Mouse (Mus musculus) embryonic facial prominence, embryonic 14.5 days (tissue): ENCODE measurements around the gene Iqck. TPM values are rescaled to one million over a fixed set of nuclear protein-coding genes. Genes with fewer than 3 reads are reported as not detected.

Source experiments
- ATAC-seq: fragments of 200-750 bp; cut with Nextera tagmentation; 2 replicates; pipeline ENCODE4 v1.8.0; 2017; ENCODE audit warnings: low read depth, moderate number of reproducible peaks, moderate TSS enrichment
- DNase-seq: peaks from one replicate; pipeline ENCODE4 v3.0.0-alpha.2; 2015; ENCODE audit warnings: low spot score
- H3K27ac ChIP-seq: fragments of 300-500 bp; sonication (generic); replicated peaks from 2 replicates; pipeline ENCODE4 v1.5.1; 2014; ENCODE audit warnings: low read depth, mild to moderate bottlenecking, low read length, moderate library complexity
- H3K27me3 ChIP-seq: fragments of 300-500 bp; sonication (generic); replicated peaks from 2 replicates; pipeline ENCODE4 v1.6.1; 2014; ENCODE audit warnings: low read length; ENCODE audit not compliant: control insufficient read depth, insufficient read depth
- H3K36me3 ChIP-seq: fragments of 300-500 bp; sonication (generic); 2 replicates; pipeline ENCODE4 v1.6.1; 2014; ENCODE audit warnings: low read length, mixed read lengths; ENCODE audit not compliant: control insufficient read depth, insufficient read depth
- H3K4me1 ChIP-seq: fragments of 300-500 bp; sonication (generic); 2 replicates; pipeline ENCODE4 v1.6.1; 2014; ENCODE audit warnings: antibody characterized with exemption, low read length; ENCODE audit not compliant: control insufficient read depth, insufficient read depth
- H3K4me2 ChIP-seq: fragments of 300-500 bp; sonication (generic); 2 replicates; pipeline ENCODE4 v1.6.1; 2014; ENCODE audit warnings: low read depth, mild to moderate bottlenecking, low read length, moderate library complexity, mixed read lengths
- H3K4me3 ChIP-seq: fragments of 300-500 bp; sonication (generic); 2 replicates; pipeline ENCODE4 v1.5.1; 2014; ENCODE audit warnings: low read depth, mild to moderate bottlenecking, low read length
- H3K9ac ChIP-seq: fragments of 300-500 bp; sonication (generic); 2 replicates; pipeline ENCODE4 v1.6.1; 2014; ENCODE audit warnings: low read depth, mild to moderate bottlenecking, low read length, moderate library complexity, mixed read lengths
- H3K9me3 ChIP-seq: fragments of 300-500 bp; sonication (generic); 2 replicates; pipeline ENCODE4 v1.6.1; 2016; ENCODE audit warnings: low read length; ENCODE audit not compliant: control insufficient read depth
- WGBS: fragments of 180-500 bp; shearing (Covaris S2); extraction: QIAGEN DNeasy Blood & Tissue Kit; methylation state at CpG from one replicate; pipeline ENCODE4 v1.1.7; 2014; 5-methylcytosine and 5-hydroxymethylcytosine counted together
- polyA plus RNA-seq: library from polyadenylated mRNA; unstranded; fragments of >200 nt; fragmentation: Nextera tagmentation; extraction: Ambion mirVana; gene quantifications from 2 replicates; pipeline ENCODE4 v1.2.1, GENCODE M21; 2014

The Iqck gene
- polyA plus RNA-seq, 1 experiment from 2014 or later: 4.5 TPM

DNA sequence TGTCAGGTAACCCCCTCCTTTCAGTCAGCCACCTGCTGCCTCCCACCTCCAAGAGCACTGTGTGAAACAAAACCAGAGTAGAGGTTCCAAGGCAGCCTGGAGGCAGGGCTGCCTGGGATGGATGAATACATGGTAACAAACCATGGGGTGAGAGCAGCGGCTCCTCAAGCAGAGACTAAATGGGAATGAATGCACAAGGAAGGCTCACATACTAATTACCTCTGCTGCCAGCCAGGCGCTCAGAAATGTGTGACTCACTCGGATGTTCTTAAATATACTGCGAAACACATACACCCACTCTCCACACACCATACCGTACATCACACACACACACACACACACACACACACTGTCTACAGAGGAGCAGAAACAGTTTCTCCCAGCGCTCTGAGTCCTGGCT, 134.7 kb downstream of the Iqck start:
- 82% methylated on average over 6 of the region's 6 CpGs for WGBS
- no peak for ATAC-seq
- H3K4me1 ChIP-seq: peaks cover 17% of the 10 kb centered on the region
- H3K4me3 ChIP-seq: no peak overlapping the region
- no peak overlapping the region for H3K4me2 ChIP-seq
- H3K27me3 ChIP-seq: no peaks in the 10 kb centered on the region
- H3K9ac ChIP-seq: no peak overlapping the region
- no peaks in the 10 kb centered on the region for H3K36me3 ChIP-seq
- DNase-seq: peak; percentile 24
- no peaks in the 10 kb centered on the region for H3K9me3 ChIP-seq
- H3K27ac ChIP-seq: no peak overlapping the region

DNA sequence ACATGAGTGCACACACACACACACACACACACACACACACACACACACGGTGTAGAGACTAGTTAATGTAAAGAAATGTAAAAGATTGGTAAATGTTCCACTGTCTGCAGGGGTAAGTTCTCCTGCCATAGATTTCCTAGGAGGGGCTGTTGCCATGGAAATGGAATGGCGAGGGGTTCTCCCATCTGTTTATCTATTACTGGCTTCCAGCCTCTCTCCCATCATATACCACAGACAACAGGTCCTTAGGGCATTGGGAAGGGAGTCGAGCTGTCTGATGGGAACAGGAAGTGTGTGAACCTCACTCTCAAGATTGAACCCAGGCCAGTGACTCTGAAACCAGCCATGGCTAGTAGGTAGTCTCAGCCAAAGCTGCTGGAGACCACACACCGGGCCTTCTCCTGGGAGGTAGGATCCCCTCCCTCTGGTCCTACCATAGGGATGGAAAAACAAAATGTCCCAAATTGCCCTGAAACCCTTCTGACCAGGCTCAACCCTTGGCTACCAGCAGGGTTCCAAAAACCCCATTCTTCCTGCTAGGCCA, 135.9 kb downstream of the Iqck start:
- no peak overlapping the region for H3K27ac ChIP-seq
- H3K27me3 ChIP-seq: no peaks in the 10 kb centered on the region
- 41% methylated on average over 4 of the region's 4 CpGs for WGBS
- DNase-seq: no peak
- no peaks in the 10 kb centered on the region for H3K9me3 ChIP-seq
- H3K36me3 ChIP-seq: no peaks in the 10 kb centered on the region
- no peak overlapping the region for H3K9ac ChIP-seq
- H3K4me2 ChIP-seq: no peak overlapping the region
- peaks cover 25% of the 10 kb centered on the region for H3K4me1 ChIP-seq
- no peak for ATAC-seq
- H3K4me3 ChIP-seq: no peak overlapping the region

DNA sequence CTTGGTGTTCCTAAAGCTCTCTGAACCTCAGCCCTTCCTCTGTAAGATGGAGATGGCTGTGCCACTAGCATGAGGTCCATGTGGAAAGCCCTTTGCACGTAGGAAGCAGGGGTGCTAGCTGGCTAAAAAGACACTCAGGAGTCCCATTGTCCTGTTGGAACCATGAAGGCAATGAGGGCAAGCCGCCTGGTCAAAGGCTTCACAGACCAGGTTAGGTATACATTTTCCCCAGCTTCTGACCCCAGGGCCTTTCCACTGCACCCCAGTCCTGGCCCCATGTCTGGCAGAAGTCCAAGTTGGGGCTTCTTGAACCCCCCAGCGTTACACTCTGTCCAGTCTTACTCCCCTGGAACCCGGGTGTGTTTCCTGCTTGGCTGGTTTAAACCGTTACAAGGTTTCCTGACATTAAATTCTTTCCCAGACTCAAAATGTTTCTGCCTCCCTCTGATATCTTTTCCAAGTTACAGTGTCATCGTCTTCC, 136.6 kb downstream of the Iqck start:
- WGBS: 35% methylated on average over 6 of the region's 6 CpGs
- Histone ChIP-seq H3K27ac (0 out of 2 replicates have a peak overlapping the region, but pooled peaks have one; percentile 41), H3K27me3 (no peaks in the 10 kb centered on the region), H3K9ac (no peak overlapping the region), H3K9me3 (no peaks in the 10 kb centered on the region), H3K4me1 (peaks cover 25% of the 10 kb centered on the region), H3K4me3 (no peak overlapping the region; the same call in 1 of the 2 replicates), H3K4me2 (peak overlapping the region; percentile 93), H3K36me3 (no peaks in the 10 kb centered on the region)
- ATAC-seq (no peak), DNase-seq (no peak)

DNA sequence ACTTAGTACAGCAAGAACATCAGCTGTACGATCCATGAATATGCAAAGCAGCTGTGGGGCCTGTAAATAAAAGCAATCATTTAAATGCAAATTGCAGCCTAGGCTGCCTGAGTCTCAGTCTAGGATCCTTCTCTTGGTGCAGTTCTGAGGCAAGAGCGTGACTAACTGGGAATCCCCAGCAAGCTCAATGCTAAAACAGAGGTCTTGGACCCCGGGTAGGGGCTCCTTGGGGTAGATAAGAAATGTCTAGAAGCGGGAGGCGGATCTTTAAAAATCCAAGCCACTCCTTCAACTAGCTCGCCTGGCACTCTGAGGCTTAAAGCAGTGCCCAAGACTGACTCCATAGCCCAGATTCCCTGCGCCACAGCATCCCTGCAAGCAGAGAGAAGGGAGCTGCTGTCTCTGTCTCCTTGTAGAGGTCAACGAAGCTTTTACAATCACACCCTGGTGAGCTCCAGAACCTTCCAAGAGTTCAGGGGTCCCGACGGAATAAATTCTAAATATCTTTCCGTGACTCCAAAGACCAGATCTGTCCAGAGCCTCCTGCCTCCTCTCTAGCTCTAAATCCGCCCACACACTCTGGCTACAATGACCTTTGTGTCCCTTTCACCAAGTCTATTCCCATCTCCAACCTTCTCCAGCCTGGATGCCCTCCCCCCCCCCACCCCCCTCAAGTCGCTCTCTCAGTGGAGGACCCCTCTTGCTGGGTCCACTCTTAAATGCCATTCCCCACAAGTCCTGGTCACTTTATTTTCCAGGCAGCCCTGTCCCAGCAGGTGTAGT, 137.3 kb downstream of the Iqck start:
- peak overlapping the region; percentile 80; the same call in 1 of the 2 replicates for H3K9ac ChIP-seq
- H3K27me3 ChIP-seq: no peaks in the 10 kb centered on the region
- H3K4me3 ChIP-seq: peak overlapping the region; percentile 74
- 0 out of 2 replicates have a peak overlapping the region, but pooled peaks have one; percentile 41 for H3K27ac ChIP-seq
- no peaks in the 10 kb centered on the region for H3K9me3 ChIP-seq
- 34% methylated on average over 13 of the region's 13 CpGs for WGBS
- H3K36me3 ChIP-seq: no peaks in the 10 kb centered on the region
- ATAC-seq (no peak), DNase-seq (peak; percentile 49)
- peaks cover 25% of the 10 kb centered on the region for H3K4me1 ChIP-seq
- H3K4me2 ChIP-seq: peak overlapping the region; percentile 93

DNA sequence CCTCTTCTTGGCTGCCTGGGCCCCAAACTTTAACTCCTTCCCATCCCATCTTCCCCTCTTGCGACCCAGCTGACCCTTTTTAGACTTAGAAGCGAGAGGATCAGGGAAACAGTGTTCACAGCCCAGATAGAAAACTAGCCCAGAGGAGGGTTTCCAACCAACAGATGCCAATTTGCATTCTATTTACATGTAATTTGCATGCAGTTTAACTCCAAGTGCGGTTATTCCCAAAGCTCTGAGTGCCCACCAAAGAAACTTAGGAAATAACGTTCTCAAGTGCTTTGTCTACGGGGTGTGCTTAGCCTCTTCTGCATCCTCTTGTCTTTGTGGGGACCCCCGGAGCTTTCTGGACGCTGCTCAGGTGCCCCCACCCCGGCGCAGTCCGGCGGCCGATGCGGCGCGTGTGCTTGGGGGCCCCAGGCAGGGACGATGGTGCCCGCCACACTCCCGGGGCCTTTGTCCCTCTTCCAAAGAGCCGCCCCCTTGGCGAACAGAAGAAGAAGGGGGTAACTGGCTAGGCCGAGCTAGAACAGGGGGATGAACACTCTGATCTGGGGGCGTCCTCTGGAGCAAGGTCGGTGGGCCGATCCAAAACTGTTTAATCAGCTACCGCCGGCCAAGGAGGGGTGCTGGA, 138.2 kb downstream of the Iqck start:
- no peak for ATAC-seq
- no peaks in the 10 kb centered on the region for H3K36me3 ChIP-seq
- under 1% methylated on average over 26 of the region's 26 CpGs for WGBS
- H3K4me2 ChIP-seq: peak overlapping the region; percentile 93
- peak overlapping the region; percentile 80 for H3K9ac ChIP-seq
- peak overlapping the region; percentile 74 for H3K4me3 ChIP-seq
- DNase-seq: peak; percentile 62
- H3K9me3 ChIP-seq: no peaks in the 10 kb centered on the region
- peaks cover 25% of the 10 kb centered on the region for H3K4me1 ChIP-seq
- H3K27ac ChIP-seq: 0 out of 2 replicates have a peak overlapping the region, but pooled peaks have one; percentile 19
- H3K27me3 ChIP-seq: no peaks in the 10 kb centered on the region

DNA sequence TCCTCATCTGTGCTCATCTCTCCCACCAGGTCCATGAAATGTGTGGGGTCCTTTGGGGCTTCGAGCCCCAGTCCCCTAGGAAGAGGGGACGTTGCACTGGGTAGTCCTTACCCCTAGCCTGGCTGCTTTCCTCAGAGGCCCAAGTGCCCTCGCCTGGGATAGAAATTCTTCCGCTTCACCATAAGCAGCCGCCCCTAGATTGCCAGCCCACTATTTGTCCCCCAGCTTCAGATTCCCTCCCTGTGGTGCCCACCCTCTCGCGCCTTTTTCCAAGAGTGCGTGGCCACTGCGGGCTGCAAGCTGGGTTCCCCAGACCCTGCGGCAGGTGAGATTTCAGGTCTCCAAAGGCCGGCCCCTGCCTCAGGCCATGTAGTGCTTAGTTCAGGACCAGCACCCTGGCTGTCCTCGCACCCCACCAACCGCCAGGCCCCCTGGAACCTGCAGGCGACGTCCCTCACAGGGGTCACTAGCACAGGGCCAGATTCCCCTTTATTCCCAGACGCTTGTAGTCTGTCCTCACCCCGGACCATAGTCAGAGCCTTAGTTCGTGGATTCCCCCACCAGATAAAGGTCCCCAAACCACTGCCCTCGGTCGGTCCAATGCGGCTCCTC, 138.8 kb downstream of the Iqck start:
- ATAC-seq (peak; percentile 8), DNase-seq (no peak)
- H3K36me3 ChIP-seq: no peaks in the 10 kb centered on the region
- no peaks in the 10 kb centered on the region for H3K9me3 ChIP-seq
- peak overlapping the region; percentile 19 for H3K27ac ChIP-seq
- peaks cover 25% of the 10 kb centered on the region for H3K4me1 ChIP-seq
- no peaks in the 10 kb centered on the region for H3K27me3 ChIP-seq
- H3K4me3 ChIP-seq: peak overlapping the region; percentile 74
- H3K9ac ChIP-seq: peak overlapping the region; percentile 80
- 2% methylated on average over 21 of the region's 21 CpGs for WGBS
- peak overlapping the region; percentile 93 for H3K4me2 ChIP-seq

DNA sequence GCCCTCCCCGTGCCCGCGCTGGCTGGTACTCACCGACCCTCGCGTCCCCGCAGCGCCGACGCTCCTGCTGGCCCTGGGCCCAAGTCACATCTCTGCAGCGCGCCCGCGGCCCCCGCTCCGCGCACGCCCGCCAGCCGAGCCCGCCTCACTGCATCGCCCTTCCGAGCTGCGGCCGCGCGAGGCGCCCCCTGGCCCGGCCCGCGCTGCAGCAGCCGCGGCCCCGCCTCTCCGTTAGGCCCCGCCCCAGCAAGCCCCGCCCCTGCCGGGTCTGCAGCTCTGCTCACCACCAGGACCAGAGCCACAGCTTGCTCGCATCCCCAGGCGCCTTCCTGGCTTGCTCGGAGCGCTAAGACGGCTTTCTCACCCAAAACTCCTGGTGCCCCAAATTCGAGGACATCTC, 139.5 kb downstream of the Iqck start, which contains the start of gene Gprc5b:
Gprc5b (minus strand) TSS at position 205 of the 400 bp plus-strand sequence.
- Histone ChIP-seq H3K27me3 (no peaks in the 10 kb centered on the region), H3K4me2 (peak within 1 kb of the TSS; percentile 93), H3K4me1 (peaks cover 25% of the 10 kb centered on the region), H3K27ac (peak within 1 kb of the TSS; percentile 19), H3K36me3 (no peaks in the 10 kb centered on the region), H3K4me3 (peak within 1 kb of the TSS; percentile 74), H3K9ac (peak within 1 kb of the TSS; percentile 80), H3K9me3 (no peaks in the 10 kb centered on the region)
- ATAC-seq (peak; percentile 94), DNase-seq (peak; percentile 94)
- 2% methylated on average over 18 of the region's 44 CpGs for WGBS

DNA sequence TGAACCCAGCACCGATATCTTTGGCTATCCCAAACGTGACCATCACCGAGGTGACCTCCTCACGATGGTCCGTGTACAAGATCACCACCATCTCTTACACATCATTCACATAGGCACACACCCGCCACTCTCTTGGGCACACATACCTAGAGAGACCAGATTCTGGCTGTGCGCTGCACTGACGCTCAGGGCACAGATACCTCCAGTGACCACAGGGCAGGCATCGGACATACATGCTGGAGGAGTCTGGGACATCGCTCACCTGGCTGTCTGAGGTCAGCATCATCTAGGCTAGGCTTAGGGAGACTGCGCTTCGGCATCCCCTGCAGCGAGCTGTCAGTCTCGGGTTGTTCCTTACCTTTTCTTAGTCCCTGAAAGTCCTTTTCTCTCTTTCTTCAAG, 140.1 kb downstream of the Iqck start:
- Histone ChIP-seq H3K4me2 (peak overlapping the region; percentile 93), H3K9ac (no peak overlapping the region; the same call in 1 of the 2 replicates), H3K36me3 (no peaks in the 10 kb centered on the region), H3K4me3 (peak overlapping the region; percentile 74), H3K27ac (no peak overlapping the region), H3K27me3 (no peaks in the 10 kb centered on the region), H3K4me1 (peaks cover 25% of the 10 kb centered on the region), H3K9me3 (no peaks in the 10 kb centered on the region)
- no peak for DNase-seq
- ATAC-seq: peak; percentile 6; the same call in 1 of the 2 replicates
- 8% methylated on average over 14 of the region's 14 CpGs for WGBS
